Mouse (Mus musculus) limb, embryonic 14.5 days (tissue): ENCODE measurements around the gene E030018B13Rik. TPM values are rescaled to one million over a fixed set of nuclear protein-coding genes. Genes with fewer than 3 reads are reported as not detected.

ENCODE experiments used
- ATAC-seq: fragments of 200-750 bp; cut with Nextera tagmentation; 2 replicates; pipeline ENCODE4 v1.8.0; 2017; ENCODE audit warnings: low read depth, moderate number of reproducible peaks, moderate TSS enrichment; ENCODE audit not compliant: low FRiP score
- DNase-seq: peaks from one replicate; pipeline ENCODE4 v3.0.0-alpha.2; 2015; ENCODE audit warnings: low spot score
- H3K27ac ChIP-seq: fragments of 300-500 bp; sonication (generic); replicated peaks from 2 replicates; pipeline ENCODE4 v1.5.1; 2014; ENCODE audit warnings: low read depth, mild to moderate bottlenecking, low read length, moderate library complexity, mixed read lengths
- H3K27me3 ChIP-seq: fragments of 300-500 bp; sonication (generic); 2 replicates; pipeline ENCODE4 v1.6.1; 2014; ENCODE audit warnings: low read length, mixed read lengths; ENCODE audit not compliant: control insufficient read depth, insufficient read depth
- H3K36me3 ChIP-seq: fragments of 300-500 bp; sonication (generic); 2 replicates; pipeline ENCODE4 v1.6.1; 2014; ENCODE audit warnings: mild to moderate bottlenecking, low read length, moderate library complexity, mixed read lengths; ENCODE audit not compliant: control insufficient read depth, insufficient read depth
- H3K4me1 ChIP-seq: fragments of 300-500 bp; sonication (generic); 2 replicates; pipeline ENCODE4 v1.6.1; 2014; ENCODE audit warnings: antibody characterized with exemption, low read length, mixed read lengths; ENCODE audit not compliant: control insufficient read depth, insufficient read depth
- H3K4me2 ChIP-seq: fragments of 300-500 bp; sonication (generic); replicated peaks from 2 replicates; pipeline ENCODE4 v1.6.1; 2014; ENCODE audit warnings: low read depth, mild to moderate bottlenecking, low read length, moderate library complexity; ENCODE audit not compliant: severe bottlenecking
- H3K4me3 ChIP-seq: fragments of 300-500 bp; sonication (generic); replicated peaks from 2 replicates; pipeline ENCODE4 v1.5.1; 2014; ENCODE audit warnings: low read length
- H3K9ac ChIP-seq: fragments of 300-500 bp; sonication (generic); 2 replicates; pipeline ENCODE4 v1.6.1; 2014; ENCODE audit warnings: mild to moderate bottlenecking, low read depth, low read length, moderate library complexity; ENCODE audit not compliant: severe bottlenecking
- H3K9me3 ChIP-seq: fragments of 300-500 bp; sonication (generic); 2 replicates; pipeline ENCODE4 v1.6.1; 2016; ENCODE audit warnings: low read length; ENCODE audit not compliant: control insufficient read depth
- POLR2A ChIP-seq: fragments of 200-500 bp; IDR thresholded peaks from 2 replicates; pipeline ENCODE4 v1.8.0; 2012; ENCODE audit warnings: inconsistent platforms, mild to moderate bottlenecking, moderate library complexity, borderline replicate concordance; ENCODE audit not compliant: insufficient read depth, insufficient read length; ENCODE audit errors: extremely low read depth
- WGBS: fragments of 180-500 bp; shearing (Covaris S2); extraction: QIAGEN DNeasy Blood & Tissue Kit; methylation state at CpG from one replicate; pipeline ENCODE4 v1.1.7; 2014; 5-methylcytosine and 5-hydroxymethylcytosine counted together
- polyA plus RNA-seq, 2 experiments: library from polyadenylated mRNA; depleted of rRNA in 1 of 2; stranded (reverse) in 1 of 2; unstranded in 1 of 2; fragments of >200 nt; fragmentation: Nextera tagmentation in 1 of 2; extraction: Ambion mirVana in 1 of 2; gene quantifications; 2 replicates each; pipeline versions ENCODE4 v1.2.1 to v1.2.3; 2012 to 2014

Gene E030018B13Rik
- polyA plus RNA-seq, 2 experiments, result not detected

GRCm38 (mm10) chr7:63930132-63930531 lies 13.5 kb downstream of the E030018B13Rik start:
- H3K9me3 ChIP-seq, result no peaks in the 10 kb centered on the region
- no peak overlapping the region for H3K4me3 ChIP-seq
- no peaks in the 10 kb centered on the region for H3K27me3 ChIP-seq
- no peaks in the 10 kb centered on the region for H3K36me3 ChIP-seq
- H3K9ac ChIP-seq, result no peak overlapping the region
- WGBS, result 91% methylated on average over 3 of the region's 3 CpGs
- no peak for TF ChIP-seq POLR2A
- ATAC-seq (no peak), DNase-seq (no peak)
- H3K4me2 ChIP-seq, result no peak overlapping the region
- peaks cover 18% of the 10 kb centered on the region for H3K4me1 ChIP-seq
- no peak overlapping the region for H3K27ac ChIP-seq

- Histone ChIP-seq H3K27ac (no peak overlapping the region), H3K9ac (no peak overlapping the region), H3K36me3 (no peaks in the 10 kb centered on the region), H3K4me1 (peaks cover 17% of the 10 kb centered on the region), H3K4me2 (no peak overlapping the region), H3K9me3 (no peaks in the 10 kb centered on the region), H3K27me3 (no peaks in the 10 kb centered on the region), H3K4me3 (no peak overlapping the region)
- WGBS, result 85% methylated on average over 5 of the region's 5 CpGs
- ATAC-seq, result no peak
- no peak for TF ChIP-seq POLR2A
- DNase-seq, result no peak
These were observed 14.1 kb downstream of the E030018B13Rik start for GRCm38 (mm10) chr7:63930766-63931165.

- H3K9me3 ChIP-seq, result no peaks in the 10 kb centered on the region
- H3K4me2 ChIP-seq, result no peak overlapping the region
- no peak for TF ChIP-seq POLR2A
- H3K27me3 ChIP-seq, result no peaks in the 10 kb centered on the region
- H3K4me1 ChIP-seq, result peaks cover 13% of the 10 kb centered on the region; the same call in 1 of the 2 replicates
- DNase-seq (no peak), ATAC-seq (no peak)
- 79% methylated on average over 3 of the region's 3 CpGs for WGBS
- no peaks in the 10 kb centered on the region for H3K36me3 ChIP-seq
- H3K27ac ChIP-seq, result no peak overlapping the region
- no peak overlapping the region for H3K9ac ChIP-seq
- H3K4me3 ChIP-seq, result no peak overlapping the region
These were observed 15.8 kb downstream of the E030018B13Rik start for GRCm38 (mm10) chr7:63932461-63932860.

- WGBS, result 91% methylated on average over 6 of the region's 6 CpGs
- no peaks in the 10 kb centered on the region for H3K36me3 ChIP-seq
- H3K4me3 ChIP-seq, result no peak overlapping the region
- no peak overlapping the region for H3K4me2 ChIP-seq
- H3K27ac ChIP-seq, result no peak overlapping the region
- no peaks in the 10 kb centered on the region for H3K9me3 ChIP-seq
- H3K27me3 ChIP-seq, result no peaks in the 10 kb centered on the region
- no peak for ATAC-seq
- H3K4me1 ChIP-seq, result peaks cover 13% of the 10 kb centered on the region; the same call in 1 of the 2 replicates
- H3K9ac ChIP-seq, result no peak overlapping the region
- no peak for TF ChIP-seq POLR2A
- no peak for DNase-seq
These were observed 17.2 kb downstream of the E030018B13Rik start for GRCm38 (mm10) chr7:63933905-63934304.

- no peak for TF ChIP-seq POLR2A
- Histone ChIP-seq H3K4me3 (no peak overlapping the region), H3K27me3 (no peaks in the 10 kb centered on the region), H3K4me2 (no peak overlapping the region), H3K9ac (no peak overlapping the region), H3K36me3 (no peaks in the 10 kb centered on the region), H3K9me3 (no peaks in the 10 kb centered on the region), H3K4me1 (peaks cover 13% of the 10 kb centered on the region; the same call in 1 of the 2 replicates), H3K27ac (no peak overlapping the region)
- ATAC-seq (no peak), DNase-seq (no peak)
- WGBS, result 92% methylated on average over 1 of the region's 1 CpGs
These were observed 17.9 kb downstream of the E030018B13Rik start for GRCm38 (mm10) chr7:63934530-63934929.

- WGBS, result 21% methylated on average over 8 of the region's 8 CpGs
- H3K9ac ChIP-seq, result peak overlapping the region; percentile 79; the same call in 1 of the 2 replicates
These were observed 19.1 kb downstream of the E030018B13Rik start for GRCm38 (mm10) chr7:63935809-63936187.

More at GRCm38 (mm10) chr7:63935809-63936187, 19.1 kb downstream of the E030018B13Rik start:
- no peak for TF ChIP-seq POLR2A
- peak overlapping the region; percentile 94 for H3K4me2 ChIP-seq
- no peaks in the 10 kb centered on the region for H3K36me3 ChIP-seq
- DNase-seq (no peak), ATAC-seq (no peak)
- peaks cover 19% of the 10 kb centered on the region; the same call in 1 of the 2 replicates for H3K4me1 ChIP-seq
- H3K27ac ChIP-seq, result no peak overlapping the region
- H3K4me3 ChIP-seq, result peak overlapping the region; percentile 77
- no peaks in the 10 kb centered on the region for H3K27me3 ChIP-seq
- H3K9me3 ChIP-seq, result no peaks in the 10 kb centered on the region
